Mouse (Mus musculus): ENCODE data around the gene Uqcr11. TPM values are rescaled to one million over a fixed set of nuclear protein-coding genes. Genes with fewer than 3 reads are reported as not detected.

Gene Uqcr11
- polyA plus RNA-seq, 1 experiment from 2014 or later = 532 TPM

GRCm38 (mm10) chr10:80355431-80355830 lies 51.2 kb downstream of the Uqcr11 start:
- DNase-seq (no peak), ATAC-seq (ENCODE audit: low FRiP score, low TSS enrichment) (no peak)
- H3K4me2 ChIP-seq (ENCODE audit: low read length) = no peak overlapping the region
- no peaks in the 10 kb centered on the region for H3K36me3 ChIP-seq (ENCODE audit: control insufficient read depth, insufficient read depth, low read length)
- peaks cover 7% of the 10 kb centered on the region; the same call in 1 of the 2 replicates for H3K4me1 ChIP-seq (ENCODE audit: control insufficient read depth, insufficient read depth, low read length)
- H3K27me3 ChIP-seq (ENCODE audit: control insufficient read depth, insufficient read depth, low read length) = peaks cover 56% of the 10 kb centered on the region
- WGBS = 5% methylated on average over 9 of the region's 9 CpGs
- H3K9me3 ChIP-seq (ENCODE audit: control insufficient read depth, low read length) = no peaks in the 10 kb centered on the region
- no peak overlapping the region for H3K4me3 ChIP-seq (replicated peaks; ENCODE audit: low read depth, low read length)
- no peak overlapping the region for H3K27ac ChIP-seq (replicated peaks; ENCODE audit: low read depth, low read length)
- no peak overlapping the region for H3K9ac ChIP-seq (replicated peaks; ENCODE audit: low read length)

Small RNAs within 50 kb of the gene (microRNA-seq; reads per million reads assigned to microRNA genes)
- gene Gm22721 = not detected

Other genes starting within 250 kb of the Uqcr11 start
- 295 and 421 TPM in 2 replicates for gene Cirbp, start 240.8 kb downstream of the Uqcr11 start, polyA plus RNA-seq (2014; fragmentation: Nextera tagmentation; extraction: Ambion mirVana)
- 5.7 and 9.9 TPM in 2 replicates for gene 1600002K03Rik, start 233.9 kb downstream of the Uqcr11 start, polyA plus RNA-seq (2014; fragmentation: Nextera tagmentation; extraction: Ambion mirVana)
- gene Efna2, start 227.3 kb downstream of the Uqcr11 start, polyA plus RNA-seq (2014; fragmentation: Nextera tagmentation; extraction: Ambion mirVana) = 41.9 and 50.1 TPM in 2 replicates
- gene Mum1, start 180.4 kb downstream of the Uqcr11 start, polyA plus RNA-seq (2014; fragmentation: Nextera tagmentation; extraction: Ambion mirVana) = 51.5 and 65.4 TPM in 2 replicates
- gene Ndufs7, start 157.7 kb downstream of the Uqcr11 start, polyA plus RNA-seq (2014; fragmentation: Nextera tagmentation; extraction: Ambion mirVana) = 274 and 323 TPM in 2 replicates
- gene Gamt, start 145.8 kb downstream of the Uqcr11 start, polyA plus RNA-seq (2014; fragmentation: Nextera tagmentation; extraction: Ambion mirVana) = 15.1 and 16.7 TPM in 2 replicates
- gene Dazap1, start 145.3 kb downstream of the Uqcr11 start, polyA plus RNA-seq (2014; fragmentation: Nextera tagmentation; extraction: Ambion mirVana) = 42.5 and 49.3 TPM in 2 replicates
- 622 and 707 TPM in 2 replicates for gene Rps15, start 114.4 kb downstream of the Uqcr11 start, polyA plus RNA-seq (2014; fragmentation: Nextera tagmentation; extraction: Ambion mirVana)
- gene Apc2, start 110.9 kb downstream of the Uqcr11 start, polyA plus RNA-seq (2014; fragmentation: Nextera tagmentation; extraction: Ambion mirVana) = 241 and 259 TPM in 2 replicates
- gene 2310011J03Rik, start 86.3 kb downstream of the Uqcr11 start, polyA plus RNA-seq (2014; fragmentation: Nextera tagmentation; extraction: Ambion mirVana) = 20.4 and 21.6 TPM in 2 replicates
- 2.5 and 3.5 TPM in 2 replicates for gene Pcsk4, start 77.3 kb downstream of the Uqcr11 start, polyA plus RNA-seq (2014; fragmentation: Nextera tagmentation; extraction: Ambion mirVana)
- 5.3 and 7.3 TPM in 2 replicates for gene Reep6, start 76.9 kb downstream of the Uqcr11 start, polyA plus RNA-seq (2014; fragmentation: Nextera tagmentation; extraction: Ambion mirVana)
- 0.26 TPM in 1 of 2 replicates, not detected in the other for gene Adamtsl5, start 58.4 kb downstream of the Uqcr11 start, polyA plus RNA-seq (2014; fragmentation: Nextera tagmentation; extraction: Ambion mirVana)
- gene Plk5, start 50.4 kb downstream of the Uqcr11 start, polyA plus RNA-seq (2014; fragmentation: Nextera tagmentation; extraction: Ambion mirVana) = 2.9 and 3.2 TPM in 2 replicates
- 17.3 and 28.2 TPM in 2 replicates for gene Mex3d, start 19.2 kb downstream of the Uqcr11 start, polyA plus RNA-seq (2014; fragmentation: Nextera tagmentation; extraction: Ambion mirVana)
- gene Mbd3, start 7.3 kb downstream of the Uqcr11 start, polyA plus RNA-seq (2014; fragmentation: Nextera tagmentation; extraction: Ambion mirVana) = 166 and 208 TPM in 2 replicates
- 49.8 and 60.4 TPM in 2 replicates for gene Tcf3, start 26.8 kb upstream of the Uqcr11 start, polyA plus RNA-seq (2014; fragmentation: Nextera tagmentation; extraction: Ambion mirVana)
- gene Onecut3, start 88.0 kb upstream of the Uqcr11 start, polyA plus RNA-seq (2014; fragmentation: Nextera tagmentation; extraction: Ambion mirVana) = 2.2 and 2.4 TPM in 2 replicates
- 0.76 and 0.78 TPM in 2 replicates for gene Atp8b3, start 132.3 kb upstream of the Uqcr11 start, polyA plus RNA-seq (2014; fragmentation: Nextera tagmentation; extraction: Ambion mirVana)
- 31.7 and 34.2 TPM in 2 replicates for gene Rexo1, start 154.7 kb upstream of the Uqcr11 start, polyA plus RNA-seq (2014; fragmentation: Nextera tagmentation; extraction: Ambion mirVana)
- gene Klf16, start 170.5 kb upstream of the Uqcr11 start, polyA plus RNA-seq (2014; fragmentation: Nextera tagmentation; extraction: Ambion mirVana) = 4.9 and 5.0 TPM in 2 replicates
- gene Abhd17a, start 183.5 kb upstream of the Uqcr11 start, polyA plus RNA-seq (2014; fragmentation: Nextera tagmentation; extraction: Ambion mirVana) = 128 and 151 TPM in 2 replicates
- gene Scamp4, start 196.0 kb upstream of the Uqcr11 start, polyA plus RNA-seq (2014; fragmentation: Nextera tagmentation; extraction: Ambion mirVana) = 62.1 and 67.6 TPM in 2 replicates
- gene Adat3, start 196.1 kb upstream of the Uqcr11 start, polyA plus RNA-seq (2014; fragmentation: Nextera tagmentation; extraction: Ambion mirVana) = 4.9 and 5.0 TPM in 2 replicates
- gene Gm49322, start 199.2 kb upstream of the Uqcr11 start, polyA plus RNA-seq (2014; fragmentation: Nextera tagmentation; extraction: Ambion mirVana) = 2.5 and 2.6 TPM in 2 replicates
- 74.1 and 98.5 TPM in 2 replicates for gene Csnk1g2, start 216.0 kb upstream of the Uqcr11 start, polyA plus RNA-seq (2014; fragmentation: Nextera tagmentation; extraction: Ambion mirVana)